Mouse (Mus musculus) urinary bladder, postnatal 14 days (tissue): ENCODE measurements around the gene Borcs7.

Experiments
- DNase-seq: peaks from one replicate; pipeline ENCODE4 v3.0.0; 2021; ENCODE audit warnings: low spot score

Borcs7 gene

GRCm38 (mm10) chr19:46662784-46663183, 26.9 kb upstream of the Borcs7 start:
- DNase-seq: no peak

DNA sequence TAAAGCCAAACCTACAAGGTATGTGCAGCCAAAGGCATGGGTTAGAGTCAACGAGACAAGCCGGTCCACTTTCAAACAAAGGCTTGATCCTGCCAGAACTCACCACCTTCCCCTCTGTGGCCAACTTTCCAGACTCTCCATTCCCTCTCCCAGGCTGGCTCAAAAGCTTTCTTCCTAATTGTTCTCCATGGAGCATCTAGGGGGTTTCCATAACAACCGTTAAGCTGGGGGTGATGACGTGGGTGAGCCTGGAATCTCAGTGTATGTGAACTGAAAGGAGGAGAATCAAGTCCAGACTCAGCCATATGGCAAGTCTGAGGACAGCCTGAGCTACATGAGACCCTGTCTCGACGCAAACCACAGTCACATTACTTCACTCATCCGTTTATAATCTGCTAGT, 24.2 kb upstream of the Borcs7 start:
- DNase-seq: no peak

- no peak for DNase-seq
Observed at GRCm38 (mm10) chr19:46667300-46667699, 22.4 kb upstream of the Borcs7 start.

GRCm38 (mm10) chr19:46668263-46668662, 21.4 kb upstream of the Borcs7 start:
- no peak for DNase-seq

- DNase-seq: no peak
Observed at GRCm38 (mm10) chr19:46669802-46670201, 19.9 kb upstream of the Borcs7 start.

DNA sequence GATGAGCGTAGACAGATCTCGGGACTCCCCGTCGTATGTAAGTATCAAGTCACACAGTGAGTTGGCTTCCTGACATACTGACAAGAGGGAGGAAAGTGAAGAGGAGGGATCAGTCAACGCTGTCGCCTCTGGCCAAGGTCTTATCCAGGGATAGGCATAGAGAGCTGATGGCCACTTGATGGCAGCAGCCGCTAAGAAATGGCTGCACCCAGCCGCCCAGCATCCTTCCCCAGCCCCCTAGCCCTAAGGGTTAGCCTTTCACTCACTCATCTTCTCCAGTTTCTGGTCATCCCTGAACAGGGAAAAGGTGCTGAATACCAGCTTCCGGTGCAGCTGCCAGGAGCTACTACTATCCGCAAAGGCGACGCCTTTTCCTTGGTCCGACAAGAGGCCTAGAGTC, 19.0 kb upstream of the Borcs7 start:
- DNase-seq: peak; percentile 59

- DNase-seq: no peak
Observed at GRCm38 (mm10) chr19:46672766-46673418, 16.8 kb upstream of the Borcs7 start, which contains the start of gene Cyp17a1. TSS of gene Cyp17a1 (minus strand) at chr19:46673172.

- no peak for DNase-seq
Observed at GRCm38 (mm10) chr19:46675641-46676040, 14.1 kb upstream of the Borcs7 start.

DNA sequence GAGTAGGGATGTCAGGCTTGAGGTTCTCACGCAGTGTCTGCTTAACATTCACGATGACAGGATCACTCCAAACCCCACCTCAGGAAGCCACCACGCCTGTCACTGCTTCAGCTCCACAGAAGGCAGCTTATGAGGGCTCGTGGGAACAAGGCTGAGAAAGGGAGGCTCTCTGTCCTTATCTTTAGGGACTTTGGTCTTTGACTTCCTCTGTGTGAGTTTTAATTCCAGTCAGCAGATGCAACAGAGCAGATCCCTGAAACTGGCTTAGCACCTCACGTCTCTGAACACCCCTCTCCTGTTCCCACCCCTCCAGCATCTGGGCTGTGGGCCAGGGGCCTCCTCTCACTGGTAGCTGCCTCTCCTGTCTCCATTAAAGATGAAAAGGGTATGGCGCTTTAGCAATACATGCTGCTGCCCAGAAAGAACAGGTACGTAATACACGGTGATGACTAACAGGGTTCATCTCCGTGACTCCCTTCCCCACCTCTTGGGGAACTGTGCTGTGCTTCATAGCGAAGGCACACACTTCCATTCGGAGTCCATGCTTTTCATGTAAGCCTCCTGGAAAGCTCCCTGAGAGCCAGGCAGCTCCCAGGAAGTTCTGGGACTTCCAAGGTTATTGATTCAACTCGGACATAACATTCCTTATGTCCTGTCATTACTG, 9.9 kb upstream of the Borcs7 start:
- DNase-seq: no peak

DNA sequence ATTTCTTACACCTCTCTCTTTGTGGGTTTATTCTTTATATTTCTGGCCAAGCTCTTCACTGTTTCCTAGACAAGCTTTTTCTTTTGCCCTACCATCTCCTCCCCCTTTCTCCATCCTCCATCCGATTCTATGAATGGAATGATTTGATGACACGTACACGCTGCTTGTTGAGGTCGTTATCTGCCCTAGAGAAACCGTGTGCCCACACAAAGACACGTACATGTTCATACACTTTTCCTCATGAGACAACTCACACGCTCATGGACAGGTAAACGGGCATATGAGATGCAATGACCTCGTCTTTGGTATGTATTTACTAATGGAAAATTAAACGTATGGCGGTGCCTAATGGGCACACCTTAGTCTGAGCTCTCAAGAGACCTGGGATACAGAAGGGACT, 681 bp downstream of the Borcs7 start:
- no peak for DNase-seq

- DNase-seq: no peak
Observed at GRCm38 (mm10) chr19:46691078-46691477, 1.4 kb downstream of the Borcs7 start.

DNA sequence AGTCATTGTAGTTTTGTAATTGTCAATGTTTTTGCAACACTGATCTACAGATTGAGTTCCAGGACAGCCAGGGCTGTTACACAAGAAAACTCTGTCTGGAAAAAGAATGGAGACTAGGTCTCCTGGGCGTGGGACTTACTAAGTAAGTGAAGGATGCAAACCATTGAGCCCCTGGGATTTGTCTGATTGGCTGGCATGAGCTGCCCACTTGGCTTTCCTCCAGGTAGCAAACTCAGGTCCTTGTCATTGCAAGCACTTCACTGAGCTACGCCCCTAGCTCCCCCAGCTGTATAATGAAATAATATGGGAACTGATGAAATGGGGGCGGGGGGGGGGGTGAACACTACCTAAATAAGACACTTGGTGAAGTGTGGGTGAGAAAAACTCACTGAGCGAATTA, 3.4 kb downstream of the Borcs7 start:
- DNase-seq: no peak

GRCm38 (mm10) chr19:46696482-46696881, 6.8 kb downstream of the Borcs7 start:
- no peak for DNase-seq

- no peak for DNase-seq
Observed at GRCm38 (mm10) chr19:46696943-46697342, 7.2 kb downstream of the Borcs7 start.

- DNase-seq: no peak
Observed at GRCm38 (mm10) chr19:46697840-46698517, 8.3 kb downstream of the Borcs7 start.

GRCm38 (mm10) chr19:46699011-46699481, 9.3 kb downstream of the Borcs7 start:
- DNase-seq: no peak

- no peak for DNase-seq
Observed at GRCm38 (mm10) chr19:46701156-46701555, 11.4 kb downstream of the Borcs7 start.

GRCm38 (mm10) chr19:46705779-46706495, 16.2 kb downstream of the Borcs7 start:
- DNase-seq: no peak

DNA sequence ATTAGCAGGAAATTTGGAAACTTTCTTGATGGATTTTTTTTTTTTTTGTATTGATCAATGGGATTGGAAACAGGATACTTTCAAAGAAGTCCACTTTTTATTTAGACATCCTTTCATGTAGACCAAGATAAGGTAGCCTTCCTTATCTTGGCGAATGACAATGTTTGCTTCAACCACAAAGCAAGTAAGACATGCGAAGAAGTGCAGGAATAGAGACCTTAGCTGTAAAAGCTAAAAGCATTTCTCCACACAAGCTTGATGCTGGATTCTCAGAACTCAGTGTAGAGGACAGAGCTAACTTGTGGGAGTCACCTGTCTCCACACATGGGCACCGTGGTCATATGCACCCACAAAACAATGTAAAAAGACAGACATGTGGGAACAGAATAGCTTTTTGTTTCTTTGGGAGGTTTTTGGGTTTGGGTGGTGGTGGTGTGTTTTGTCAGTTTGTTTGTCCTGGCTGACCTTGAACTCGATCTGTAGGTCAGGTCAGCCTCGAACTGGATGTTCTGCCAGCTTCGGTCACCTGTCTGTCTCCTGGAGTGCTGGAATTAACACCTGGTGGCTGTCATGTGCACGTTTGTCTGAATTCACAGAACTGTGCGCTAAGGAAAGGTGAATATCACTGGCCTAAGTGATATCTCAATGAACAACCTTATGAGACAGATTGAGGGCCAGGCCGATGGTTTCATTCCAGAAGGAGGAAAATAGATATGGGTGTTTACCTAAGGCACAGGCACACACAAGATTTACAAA, 17.0 kb downstream of the Borcs7 start:
- no peak for DNase-seq

DNA sequence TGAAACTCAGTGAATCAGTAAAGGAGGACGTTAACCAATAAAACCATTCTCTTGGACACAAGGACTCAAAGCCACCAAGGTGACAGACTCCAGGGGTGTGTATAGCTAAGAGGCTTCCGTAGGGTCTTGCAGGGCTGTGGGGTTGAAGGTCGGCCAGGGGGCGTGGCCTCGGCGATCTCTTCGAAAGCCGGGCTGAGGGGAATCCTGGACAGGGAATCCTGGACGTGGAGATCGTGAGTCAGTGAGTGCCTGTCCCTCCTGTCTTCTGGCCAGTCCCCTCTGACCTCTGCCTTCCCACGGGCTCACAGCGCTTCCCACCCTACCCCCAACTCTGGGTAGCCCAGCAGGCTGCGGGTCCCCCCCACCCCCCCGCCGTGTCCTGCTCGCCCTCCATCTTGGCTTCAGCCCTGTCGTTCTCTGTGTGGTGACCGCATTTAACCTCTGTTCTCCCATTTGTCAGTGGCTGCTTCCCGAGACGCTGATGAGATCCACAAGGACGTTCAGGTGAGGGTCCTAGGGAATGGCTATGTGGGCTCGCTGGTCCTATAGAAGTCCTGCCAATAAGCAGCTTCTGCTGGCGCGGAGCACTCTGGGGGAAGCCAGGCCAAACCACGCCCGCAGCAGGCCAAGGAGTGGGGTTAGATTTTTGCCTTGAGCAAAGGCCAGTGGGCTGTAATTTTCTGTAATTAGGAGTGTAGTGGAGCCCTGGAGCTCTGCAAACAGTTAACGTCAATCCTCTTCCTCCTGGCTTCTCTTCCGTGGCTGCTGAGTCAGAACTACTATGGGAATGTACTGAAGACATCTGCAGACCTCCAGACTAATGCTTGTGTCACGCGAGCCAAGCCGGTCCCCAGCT, 17.8 kb downstream of the Borcs7 start, which contains the start of gene As3mt:
As3mt (plus strand) TSS at position 163 of the 856 bp plus-strand sequence.
- peak; percentile 77 for DNase-seq

DNA sequence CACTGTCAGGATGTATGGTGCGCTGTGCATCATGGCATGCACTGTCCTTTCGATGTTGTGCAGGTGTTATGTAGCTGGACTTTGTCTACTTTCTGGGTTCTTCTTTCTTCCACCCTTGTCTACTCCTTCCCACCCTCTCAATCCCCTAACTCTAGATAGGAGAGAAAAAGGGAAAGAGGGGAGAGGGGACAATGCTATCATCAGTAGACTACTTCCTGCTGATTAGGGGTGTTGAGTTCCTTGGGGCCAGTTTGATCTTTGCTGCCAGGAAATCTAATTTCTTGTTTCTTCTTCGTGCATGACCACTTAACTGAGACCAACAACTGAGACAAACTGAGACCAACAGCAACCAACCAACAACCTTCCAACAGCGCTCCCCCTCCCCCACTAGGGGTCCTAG, 20.9 kb downstream of the Borcs7 start:
- no peak for DNase-seq
